Mouse (Mus musculus) hindbrain, embryonic 10.5 days (tissue): Measurements from ENCODE around the gene Tmprss4. TPM values are rescaled to one million over a fixed set of nuclear protein-coding genes. Genes with fewer than 3 reads are reported as not detected.

Experiments
- DNase-seq: peaks from one replicate; pipeline ENCODE4 v3.0.0-alpha.2; 2017; ENCODE audit warnings: low spot score
- H3K27ac ChIP-seq: fragments of 300-500 bp; sonication (generic); 2 replicates; pipeline ENCODE4 v1.5.1; 2016; ENCODE audit warnings: mild to moderate bottlenecking, moderate library complexity
- H3K27me3 ChIP-seq: fragments of 300-500 bp; sonication (generic); 2 replicates; pipeline ENCODE4 v1.6.1; 2016; ENCODE audit warnings: mild to moderate bottlenecking; ENCODE audit not compliant: poor library complexity, insufficient read depth, severe bottlenecking
- H3K36me3 ChIP-seq: fragments of 300-500 bp; sonication (generic); 2 replicates; pipeline ENCODE4 v1.6.1; 2016; ENCODE audit warnings: mild to moderate bottlenecking, moderate library complexity
- H3K4me1 ChIP-seq: fragments of 300-500 bp; sonication (generic); replicated peaks from 2 replicates; pipeline ENCODE4 v1.6.1; 2016; ENCODE audit warnings: mild to moderate bottlenecking
- H3K4me3 ChIP-seq: fragments of 300-500 bp; sonication (generic); 2 replicates; pipeline ENCODE4 v1.5.1; 2016; ENCODE audit warnings: mild to moderate bottlenecking, moderate library complexity
- H3K9me3 ChIP-seq: fragments of 300-500 bp; sonication (generic); 2 replicates; pipeline ENCODE4 v1.6.1; 2016; ENCODE audit warnings: mild to moderate bottlenecking, moderate library complexity
- WGBS: fragments of 180-500 bp; shearing (Covaris S2); methylation state at CpG from one replicate; pipeline ENCODE4 v1.1.7; 2016; 5-methylcytosine and 5-hydroxymethylcytosine counted together
- polyA plus RNA-seq: library from polyadenylated mRNA; unstranded; fragments of >200 nt; fragmentation: Nextera tagmentation; extraction: Ambion mirVana; gene quantifications from 2 replicates; pipeline ENCODE4 v1.2.1, GENCODE M21; 2016

The Tmprss4 gene
- polyA plus RNA-seq, 1 experiment from 2014 or later, result not detected

GRCm38 (mm10) chr9:45219644-45220043, 15.8 kb upstream of the Tmprss4 start:
- WGBS, result 88% methylated on average over 3 of the region's 3 CpGs

GRCm38 (mm10) chr9:45215526-45216179, 11.8 kb upstream of the Tmprss4 start:
- Histone ChIP-seq H3K4me3 (no peak overlapping the region), H3K9me3 (no peaks in the 10 kb centered on the region), H3K27ac (no peak overlapping the region), H3K36me3 (no peaks in the 10 kb centered on the region), H3K4me1 (0 out of 2 replicates have a peak, but pooled peaks cover 3% of the 10 kb centered on the region), H3K27me3 (no peaks in the 10 kb centered on the region)
- no peak for DNase-seq
- 73% methylated on average over 11 of the region's 11 CpGs for WGBS

More at GRCm38 (mm10) chr9:45219644-45220043, 15.8 kb upstream of the Tmprss4 start:
- DNase-seq, result no peak
- H3K27ac ChIP-seq, result no peak overlapping the region
- H3K27me3 ChIP-seq, result no peaks in the 10 kb centered on the region
- H3K4me3 ChIP-seq, result no peak overlapping the region
- 0 out of 2 replicates have a peak, but pooled peaks cover 3% of the 10 kb centered on the region for H3K4me1 ChIP-seq
- no peaks in the 10 kb centered on the region for H3K9me3 ChIP-seq
- H3K36me3 ChIP-seq, result no peaks in the 10 kb centered on the region

- H3K27ac ChIP-seq, result no peak overlapping the region
- H3K9me3 ChIP-seq, result no peaks in the 10 kb centered on the region
- DNase-seq, result no peak
- no peaks in the 10 kb centered on the region for H3K27me3 ChIP-seq
- H3K4me3 ChIP-seq, result no peak overlapping the region
- WGBS, result 81% methylated on average over 6 of the region's 6 CpGs
- H3K4me1 ChIP-seq, result 0 out of 2 replicates have a peak, but pooled peaks cover 3% of the 10 kb centered on the region
- H3K36me3 ChIP-seq, result no peaks in the 10 kb centered on the region
These were observed 8.1 kb upstream of the Tmprss4 start for GRCm38 (mm10) chr9:45212001-45212400.

- DNase-seq, result no peak
- no peaks in the 10 kb centered on the region for H3K27me3 ChIP-seq
- H3K4me1 ChIP-seq, result no peaks in the 10 kb centered on the region
- H3K4me3 ChIP-seq, result no peak overlapping the region
- WGBS, result 85% methylated on average over 7 of the region's 7 CpGs
- no peaks in the 10 kb centered on the region for H3K36me3 ChIP-seq
- H3K9me3 ChIP-seq, result no peaks in the 10 kb centered on the region
- no peak overlapping the region for H3K27ac ChIP-seq
These were observed 3.3 kb upstream of the Tmprss4 start for GRCm38 (mm10) chr9:45207015-45207743.

- H3K4me1 ChIP-seq, result no peaks in the 10 kb centered on the region
- no peak overlapping the region for H3K27ac ChIP-seq
- no peaks in the 10 kb centered on the region for H3K36me3 ChIP-seq
- 77% methylated on average over 4 of the region's 4 CpGs for WGBS
- no peak for DNase-seq
- no peaks in the 10 kb centered on the region for H3K9me3 ChIP-seq
- H3K4me3 ChIP-seq, result no peak overlapping the region
- no peaks in the 10 kb centered on the region for H3K27me3 ChIP-seq
These were observed 2.2 kb upstream of the Tmprss4 start for GRCm38 (mm10) chr9:45206121-45206520.

- DNase-seq, result no peak
- H3K27me3 ChIP-seq, result no peaks in the 10 kb centered on the region
- no peak overlapping the region for H3K4me3 ChIP-seq
- H3K27ac ChIP-seq, result no peak overlapping the region
- no peaks in the 10 kb centered on the region for H3K36me3 ChIP-seq
- WGBS, result 76% methylated on average over 5 of the region's 5 CpGs
- no peaks in the 10 kb centered on the region for H3K4me1 ChIP-seq
- H3K9me3 ChIP-seq, result no peaks in the 10 kb centered on the region
These were observed 1.3 kb upstream of the Tmprss4 start for GRCm38 (mm10) chr9:45205143-45205542.

GRCm38 (mm10) chr9:45202021-45202798, 1.7 kb downstream of the Tmprss4 start:
- H3K27me3 ChIP-seq, result no peaks in the 10 kb centered on the region
- H3K9me3 ChIP-seq, result no peaks in the 10 kb centered on the region
- H3K4me1 ChIP-seq, result no peaks in the 10 kb centered on the region
- no peak for DNase-seq
- H3K4me3 ChIP-seq, result no peak overlapping the region
- H3K27ac ChIP-seq, result no peak overlapping the region
- no peaks in the 10 kb centered on the region for H3K36me3 ChIP-seq
- 71% methylated on average over 9 of the region's 9 CpGs for WGBS

- 82% methylated on average over 5 of the region's 5 CpGs for WGBS
- no peak overlapping the region for H3K4me3 ChIP-seq
- no peaks in the 10 kb centered on the region for H3K9me3 ChIP-seq
- no peak for DNase-seq
- H3K36me3 ChIP-seq, result no peaks in the 10 kb centered on the region
- H3K27ac ChIP-seq, result no peak overlapping the region
- H3K4me1 ChIP-seq, result no peaks in the 10 kb centered on the region
- no peaks in the 10 kb centered on the region for H3K27me3 ChIP-seq
These were observed 2.5 kb downstream of the Tmprss4 start for GRCm38 (mm10) chr9:45201319-45201947.

GRCm38 (mm10) chr9:45197549-45197948, 6.3 kb downstream of the Tmprss4 start:
- Histone ChIP-seq H3K27me3 (no peaks in the 10 kb centered on the region), H3K4me3 (no peak overlapping the region), H3K36me3 (no peaks in the 10 kb centered on the region), H3K9me3 (no peaks in the 10 kb centered on the region), H3K27ac (no peak overlapping the region), H3K4me1 (no peaks in the 10 kb centered on the region; the same call in 1 of the 2 replicates)
- 92% methylated on average over 5 of the region's 5 CpGs for WGBS
- DNase-seq, result no peak

- H3K27me3 ChIP-seq, result no peaks in the 10 kb centered on the region
- H3K4me1 ChIP-seq, result no peaks in the 10 kb centered on the region; the same call in 1 of the 2 replicates
- H3K36me3 ChIP-seq, result no peaks in the 10 kb centered on the region
- DNase-seq, result no peak
- no peaks in the 10 kb centered on the region for H3K9me3 ChIP-seq
- no peak overlapping the region for H3K4me3 ChIP-seq
- no peak overlapping the region for H3K27ac ChIP-seq
- 80% methylated on average over 8 of the region's 8 CpGs for WGBS
These were observed 7.6 kb downstream of the Tmprss4 start for GRCm38 (mm10) chr9:45196125-45196830.

- H3K4me1 ChIP-seq, result no peaks in the 10 kb centered on the region; the same call in 1 of the 2 replicates
- no peaks in the 10 kb centered on the region for H3K36me3 ChIP-seq
- no peak overlapping the region for H3K4me3 ChIP-seq
- H3K27me3 ChIP-seq, result no peaks in the 10 kb centered on the region
- whole genome bisulfite sequencing, result 77% methylated on average over 4 of the region's 4 CpGs
- no peak for DNase-seq
- no peak overlapping the region for H3K27ac ChIP-seq
- no peaks in the 10 kb centered on the region for H3K9me3 ChIP-seq
These were observed 8.4 kb downstream of the Tmprss4 start for GRCm38 (mm10) chr9:45195468-45195867.

GRCm38 (mm10) chr9:45189661-45190174, 14.2 kb downstream of the Tmprss4 start:
- H3K4me3 ChIP-seq, result no peak overlapping the region
- H3K4me1 ChIP-seq, result no peaks in the 10 kb centered on the region
- no peaks in the 10 kb centered on the region for H3K9me3 ChIP-seq
- DNase-seq, result no peak
- H3K27me3 ChIP-seq, result no peaks in the 10 kb centered on the region
- no peaks in the 10 kb centered on the region for H3K36me3 ChIP-seq
- H3K27ac ChIP-seq, result no peak overlapping the region
- 85% methylated on average over 4 of the region's 4 CpGs for WGBS
